Mouse (Mus musculus): ENCODE measurements at regions not wholly inside any gene's neighbourhood (a gene's known extent, or its start where the extent isn't known, plus 50 kb on each side); places are given as distances from the start of the nearest gene placed in this dataset.
"Not testable (repeated sequence)": the region's sequence is repeated elsewhere in the genome, so short reads cannot be mapped to it uniquely, and the experiment has no call there.

DNA sequence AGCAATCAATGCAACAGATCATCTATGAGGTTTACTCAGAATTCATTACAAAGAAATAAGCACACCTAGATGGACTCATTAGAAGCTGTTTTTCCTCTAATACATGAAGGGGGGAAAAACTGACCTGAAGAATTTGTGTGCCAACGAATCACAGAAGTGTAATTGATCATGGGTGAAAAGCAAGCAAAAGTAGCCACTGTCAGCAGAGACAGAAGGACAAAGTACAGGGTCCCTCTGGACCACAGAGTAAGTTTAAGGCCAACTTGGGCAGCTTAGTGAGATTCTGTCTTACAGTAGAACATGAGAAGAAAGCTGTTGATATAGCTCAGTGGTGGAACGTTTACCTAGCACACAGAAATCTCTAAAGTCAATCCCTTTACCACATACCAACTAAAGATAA lies 523.7 kb downstream of the Synb start:
- no peaks in the 10 kb centered on the region for H3K27me3 ChIP-seq
- ATAC-seq (ENCODE audit: insufficient number of reproducible peaks, low FRiP score, low TSS enrichment, low read depth), result no peak
- H3K4me2 ChIP-seq, result no peak overlapping the region
- 84% methylated on average over 2 of the region's 2 CpGs for WGBS
- no peak overlapping the region for H3K9ac ChIP-seq
- H3K4me1 ChIP-seq, result no peaks in the 10 kb centered on the region
- no peak overlapping the region for H3K27ac ChIP-seq
- no peaks in the 10 kb centered on the region for H3K36me3 ChIP-seq
- no peaks in the 10 kb centered on the region for H3K9me3 ChIP-seq
- H3K4me3 ChIP-seq, result no peak overlapping the region

GRCm38 (mm10) chr14:68762916-68763315 lies 531.2 kb downstream of the Synb start:
- no peak for ATAC-seq (ENCODE audit: insufficient number of reproducible peaks, low FRiP score, low TSS enrichment, low read depth)
- Histone ChIP-seq H3K4me2 (no peak overlapping the region), H3K36me3 (no peaks in the 10 kb centered on the region), H3K4me1 (no peaks in the 10 kb centered on the region), H3K27ac (no peak overlapping the region), H3K4me3 (no peak overlapping the region), H3K27me3 (no peaks in the 10 kb centered on the region), H3K9ac (no peak overlapping the region), H3K9me3 (no peaks in the 10 kb centered on the region)
- WGBS, result 74% methylated on average over 3 of the region's 3 CpGs

DNA sequence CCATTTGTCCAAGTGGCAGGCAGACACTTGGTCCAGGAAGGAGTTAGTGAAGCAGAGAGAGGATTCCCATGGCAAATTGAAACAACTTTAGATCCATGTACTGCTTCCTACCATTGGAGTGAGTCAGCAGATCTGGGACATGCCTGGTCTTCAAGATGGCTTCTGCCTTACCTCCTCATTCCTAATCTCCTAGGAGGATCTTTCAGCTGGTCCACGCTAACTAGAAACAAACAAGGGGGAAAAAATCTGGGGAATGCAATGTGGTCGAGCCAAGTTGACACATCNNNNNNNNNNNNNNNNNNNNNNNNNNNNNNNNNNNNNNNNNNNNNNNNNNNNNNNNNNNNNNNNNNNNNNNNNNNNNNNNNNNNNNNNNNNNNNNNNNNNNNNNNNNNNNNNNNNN lies 549.4 kb downstream of the Synb start:
- Histone ChIP-seq H3K27me3 (no peaks in the 10 kb centered on the region), H3K4me1 (no peaks in the 10 kb centered on the region), H3K36me3 (no peaks in the 10 kb centered on the region), H3K4me3 (no peak overlapping the region), H3K9me3 (no peaks in the 10 kb centered on the region), H3K27ac (no peak overlapping the region), H3K4me2 (no peak overlapping the region), H3K9ac (no peak overlapping the region)
- 39% methylated on average over 2 of the region's 2 CpGs for WGBS
- no peak for ATAC-seq (ENCODE audit: insufficient number of reproducible peaks, low FRiP score, low TSS enrichment, low read depth)

GRCm38 (mm10) chr14:68738474-68738873 lies 555.6 kb downstream of the Synb start:
- no peaks in the 10 kb centered on the region for H3K27me3 ChIP-seq
- no peak overlapping the region for H3K4me3 ChIP-seq
- H3K4me2 ChIP-seq, result no peak overlapping the region
- H3K36me3 ChIP-seq, result no peaks in the 10 kb centered on the region
- WGBS, result no CpG with 5 or more reads among the region's 1 CpGs
- no peak overlapping the region for H3K27ac ChIP-seq
- H3K9ac ChIP-seq, result no peak overlapping the region
- no peak for ATAC-seq (ENCODE audit: insufficient number of reproducible peaks, low FRiP score, low TSS enrichment, low read depth)
- no peaks in the 10 kb centered on the region for H3K9me3 ChIP-seq
- no peaks in the 10 kb centered on the region for H3K4me1 ChIP-seq

DNA sequence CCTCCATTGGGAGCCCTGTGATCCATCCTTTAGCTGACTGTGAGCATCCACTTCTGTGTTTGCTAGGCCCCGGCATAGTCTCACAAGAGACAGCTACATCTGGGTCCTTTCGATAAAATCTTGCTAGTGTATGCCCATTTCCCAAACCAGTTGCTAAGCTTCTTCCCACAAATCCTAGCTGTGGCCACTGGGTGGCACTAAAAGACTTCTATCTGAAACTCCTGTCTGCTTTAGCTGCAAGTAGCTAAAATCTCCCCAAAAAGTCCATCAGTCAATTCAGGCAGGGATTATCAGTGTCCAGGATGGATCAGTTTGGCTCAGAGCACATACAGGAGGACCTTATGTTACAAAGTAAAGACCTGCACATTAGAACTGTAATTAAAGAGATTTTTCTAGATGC lies 558.3 kb downstream of the Synb start:
- H3K9ac ChIP-seq; ATAC-seq (ENCODE audit: insufficient number of reproducible peaks, low FRiP score, low TSS enrichment, low read depth); H3K9me3 ChIP-seq; H3K36me3 ChIP-seq; H3K27ac ChIP-seq; H3K4me1 ChIP-seq; H3K4me3 ChIP-seq; H3K4me2 ChIP-seq; H3K27me3 ChIP-seq: not testable (repeated sequence)
- WGBS, result 37% methylated on average over 2 of the region's 2 CpGs

GRCm38 (mm10) chr14:68721156-68721555 lies 572.9 kb downstream of the Synb start:
- no peak overlapping the region for H3K9ac ChIP-seq
- no peaks in the 10 kb centered on the region for H3K4me1 ChIP-seq
- no peak overlapping the region for H3K4me3 ChIP-seq
- no peaks in the 10 kb centered on the region for H3K36me3 ChIP-seq
- ATAC-seq (ENCODE audit: insufficient number of reproducible peaks, low FRiP score, low TSS enrichment, low read depth), result no peak
- H3K27me3 ChIP-seq, result no peaks in the 10 kb centered on the region
- no peak overlapping the region for H3K4me2 ChIP-seq
- WGBS, result 68% methylated on average over 6 of the region's 6 CpGs
- no peaks in the 10 kb centered on the region for H3K9me3 ChIP-seq
- no peak overlapping the region for H3K27ac ChIP-seq

- Histone ChIP-seq H3K9ac (no peak overlapping the region), H3K4me3 (no peak overlapping the region), H3K27me3 (no peaks in the 10 kb centered on the region), H3K4me2 (no peak overlapping the region), H3K27ac (no peak overlapping the region), H3K9me3 (no peaks in the 10 kb centered on the region), H3K36me3 (no peaks in the 10 kb centered on the region), H3K4me1 (no peaks in the 10 kb centered on the region)
- WGBS, result 78% methylated on average over 9 of the region's 9 CpGs
- no peak for ATAC-seq (ENCODE audit: insufficient number of reproducible peaks, low FRiP score, low TSS enrichment, low read depth)
Observed at GRCm38 (mm10) chr14:68719429-68720160, 574.5 kb downstream of the Synb start.

GRCm38 (mm10) chr14:68718846-68719245 lies 575.3 kb downstream of the Synb start:
- Histone ChIP-seq H3K27ac (no peak overlapping the region), H3K4me3 (no peak overlapping the region), H3K9me3 (no peaks in the 10 kb centered on the region), H3K4me2 (no peak overlapping the region), H3K36me3 (no peaks in the 10 kb centered on the region), H3K9ac (no peak overlapping the region), H3K4me1 (no peaks in the 10 kb centered on the region), H3K27me3 (no peaks in the 10 kb centered on the region)
- ATAC-seq (ENCODE audit: insufficient number of reproducible peaks, low FRiP score, low TSS enrichment, low read depth), result no peak
- WGBS, result 83% methylated on average over 6 of the region's 6 CpGs

Measured in limb, embryonic 15.5 days (tissue).